Mouse (Mus musculus) ES-Bruce4 (cell line): ENCODE measurements around the gene Rnf225. TPM values are rescaled to one million over a fixed set of nuclear protein-coding genes. Genes with fewer than 3 reads are reported as not detected.
"Not testable (repeated sequence)": the region's sequence is repeated elsewhere in the genome, so short reads cannot be mapped to it uniquely, and the experiment has no call there.

Experiments
- H3K27ac ChIP-seq: 2 replicates; pipeline ENCODE4 v1.5.1; 2012; ENCODE audit warnings: low read length, inconsistent platforms; ENCODE audit not compliant: insufficient read depth
- H3K27me3 ChIP-seq: 2 replicates; pipeline ENCODE4 v1.6.1; 2012; ENCODE audit warnings: mild to moderate bottlenecking, low read length, inconsistent platforms; ENCODE audit not compliant: control insufficient read depth, poor library complexity, insufficient read depth, severe bottlenecking
- H3K36me3 ChIP-seq: 2 replicates; pipeline ENCODE4 v1.6.1; 2012; ENCODE audit warnings: inconsistent platforms, mild to moderate bottlenecking, low read length, moderate library complexity; ENCODE audit not compliant: control insufficient read depth, poor library complexity, insufficient read depth, severe bottlenecking
- H3K4me1 ChIP-seq: one replicate; pipeline ENCODE4 v1.8.1; 2011; ENCODE audit warnings: low read length; ENCODE audit not compliant: control insufficient read depth, insufficient read depth
- H3K4me3 ChIP-seq: 2 replicates; pipeline ENCODE4 v1.5.1; 2011; ENCODE audit warnings: low read depth, mild to moderate bottlenecking, low read length
- H3K9ac ChIP-seq: 2 replicates; pipeline ENCODE4 v1.6.1; 2012; ENCODE audit warnings: low read depth, mild to moderate bottlenecking, inconsistent platforms; ENCODE audit not compliant: poor library complexity, severe bottlenecking
- H3K9me3 ChIP-seq: replicated peaks from 2 replicates; pipeline ENCODE4 v1.6.1; 2012; ENCODE audit warnings: mild to moderate bottlenecking, low read length, inconsistent platforms; ENCODE audit not compliant: control insufficient read depth, poor library complexity, insufficient read depth, severe bottlenecking
- CTCF ChIP-seq: IDR thresholded peaks from one replicate; pipeline ENCODE4 v1.8.1; 2011; ENCODE audit warnings: low read depth, low read length
- EP300 ChIP-seq: IDR thresholded peaks from 2 replicates; pipeline ENCODE4 v1.6.1; 2011; ENCODE audit warnings: low read depth, low read length; ENCODE audit not compliant: insufficient read depth
- POLR2A ChIP-seq: IDR thresholded peaks from one replicate; pipeline ENCODE4 v1.8.1; 2011; ENCODE audit warnings: low read length; ENCODE audit not compliant: insufficient read depth
- polyA plus RNA-seq: library from polyadenylated mRNA; stranded (reverse); fragments of >200 nt; gene quantifications from 2 replicates; pipeline ENCODE4 v1.2.4, GENCODE M21; 2011; ENCODE audit warnings: low read depth; ENCODE audit not compliant: missing spikeins, insufficient read depth, insufficient read length

Gene Rnf225
- polyA plus RNA-seq, 1 experiment = 0.37 TPM

- peak overlapping the region; percentile 81 for H3K4me3 ChIP-seq
- H3K27ac ChIP-seq = peak overlapping the region; percentile 64
- H3K36me3 ChIP-seq = peaks cover 45% of the 10 kb centered on the region
- no peaks in the 10 kb centered on the region for H3K9me3 ChIP-seq
- H3K27me3 ChIP-seq = no peaks in the 10 kb centered on the region
- H3K4me1 ChIP-seq = no peaks in the 10 kb centered on the region
- H3K9ac ChIP-seq = peak overlapping the region; percentile 84
- TF ChIP-seq CTCF (no peak), EP300 (no peak), POLR2A (no peak)
Observed at GRCm38 (mm10) chr7:12922729-12923128, 4.5 kb upstream of the Rnf225 start.

GRCm38 (mm10) chr7:12926316-12926715, 900 bp upstream of the Rnf225 start:
- H3K27ac ChIP-seq = peak overlapping the region; percentile 33
- peaks cover 2% of the 10 kb centered on the region for H3K4me1 ChIP-seq
- no peak overlapping the region for H3K9ac ChIP-seq
- H3K9me3 ChIP-seq = no peaks in the 10 kb centered on the region
- TF ChIP-seq CTCF = no peak
- no peak for TF ChIP-seq POLR2A
- no peak for TF ChIP-seq EP300
- H3K27me3 ChIP-seq = no peaks in the 10 kb centered on the region
- no peak overlapping the region for H3K4me3 ChIP-seq
- H3K36me3 ChIP-seq = peaks cover 45% of the 10 kb centered on the region

GRCm38 (mm10) chr7:12927693-12928589, 725 bp downstream of the Rnf225 start:
- peak overlapping the region; percentile 58 for H3K9ac ChIP-seq
- H3K27me3 ChIP-seq = no peaks in the 10 kb centered on the region
- H3K9me3 ChIP-seq = no peaks in the 10 kb centered on the region
- peaks cover 2% of the 10 kb centered on the region for H3K4me1 ChIP-seq
- peaks cover 41% of the 10 kb centered on the region for H3K36me3 ChIP-seq
- TF ChIP-seq POLR2A = no peak
- no peak for TF ChIP-seq EP300
- no peak for TF ChIP-seq CTCF
- no peak overlapping the region for H3K27ac ChIP-seq
- peak overlapping the region; percentile 66 for H3K4me3 ChIP-seq

- TF ChIP-seq CTCF = no peak
- no peak for TF ChIP-seq POLR2A
- TF ChIP-seq EP300 = no peak
- Histone ChIP-seq H3K36me3 (no peaks in the 10 kb centered on the region), H3K4me1 (peaks cover 4% of the 10 kb centered on the region), H3K27ac (no peak overlapping the region; the same call in 1 of the 2 replicates), H3K9me3 (no peaks in the 10 kb centered on the region), H3K4me3 (no peak overlapping the region), H3K9ac (no peak overlapping the region), H3K27me3 (no peaks in the 10 kb centered on the region)
Observed at GRCm38 (mm10) chr7:12933615-12934140, 6.5 kb downstream of the Rnf225 start.

GRCm38 (mm10) chr7:12934808-12935207, 7.6 kb downstream of the Rnf225 start:
- Histone ChIP-seq H3K27ac (no peak overlapping the region), H3K4me3 (no peak overlapping the region), H3K4me1 (peaks cover 2% of the 10 kb centered on the region), H3K27me3 (no peaks in the 10 kb centered on the region), H3K9ac (no peak overlapping the region), H3K36me3 (no peaks in the 10 kb centered on the region), H3K9me3 (no peaks in the 10 kb centered on the region)
- TF ChIP-seq CTCF = no peak
- no peak for TF ChIP-seq POLR2A
- no peak for TF ChIP-seq EP300

GRCm38 (mm10) chr7:12937254-12937803, 10.1 kb downstream of the Rnf225 start:
- H3K4me3 ChIP-seq, H3K27ac ChIP-seq, H3K4me1 ChIP-seq, H3K9ac ChIP-seq, H3K9me3 ChIP-seq, H3K36me3 ChIP-seq, H3K27me3 ChIP-seq: not testable (repeated sequence)
